Mouse (Mus musculus): Measurements from ENCODE around the gene Eprs.
"Not testable (repeated sequence)": the region's sequence is repeated elsewhere in the genome, so short reads cannot be mapped to it uniquely, and the experiment has no call there.

Eprs gene

DNA sequence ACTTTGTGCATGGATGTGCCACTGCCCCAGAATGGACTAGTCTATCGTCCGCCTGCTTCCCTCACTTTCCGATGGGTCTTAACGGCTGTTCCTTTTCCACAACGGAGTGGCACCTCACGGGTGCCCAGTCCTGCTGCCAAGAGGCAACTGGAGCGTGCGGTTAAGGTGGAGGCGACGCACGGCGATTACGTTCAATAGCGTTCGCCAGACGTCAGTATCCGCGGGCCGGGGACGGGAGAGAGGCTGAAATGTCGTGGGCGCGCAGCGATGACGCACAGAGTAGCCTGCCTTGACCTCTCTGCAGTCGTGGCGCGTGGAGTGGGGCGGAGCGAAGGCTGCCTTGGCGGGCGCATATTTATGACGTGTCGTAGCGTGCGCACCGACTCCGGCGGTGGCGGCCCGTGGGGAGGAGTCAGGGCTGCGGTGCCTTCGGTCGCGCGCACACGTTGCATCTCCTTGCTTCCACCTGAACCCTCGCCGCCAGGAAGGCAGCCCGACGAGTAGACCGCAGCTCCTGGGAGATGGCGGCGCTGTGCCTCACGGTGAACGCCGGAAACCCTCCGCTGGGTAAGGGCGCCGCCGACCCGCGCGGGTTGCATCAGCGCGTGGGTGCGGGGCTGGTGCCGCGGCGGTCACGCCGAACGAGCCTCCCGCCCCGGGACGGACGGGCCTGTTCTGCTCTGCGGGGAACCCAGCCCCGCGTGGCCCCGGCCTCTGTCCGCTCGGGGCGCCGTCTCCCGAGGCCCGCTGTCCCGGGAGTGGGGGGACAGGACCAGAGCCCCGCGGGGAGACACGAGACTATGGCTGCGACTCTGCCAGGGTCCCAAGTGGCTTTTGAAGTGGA lies at the start of gene Eprs:
Gene Eprs (plus strand): TSS at position 368 of the 844 bp plus-strand sequence.
- CTCF ChIA-PET, result no interaction called here

DNA sequence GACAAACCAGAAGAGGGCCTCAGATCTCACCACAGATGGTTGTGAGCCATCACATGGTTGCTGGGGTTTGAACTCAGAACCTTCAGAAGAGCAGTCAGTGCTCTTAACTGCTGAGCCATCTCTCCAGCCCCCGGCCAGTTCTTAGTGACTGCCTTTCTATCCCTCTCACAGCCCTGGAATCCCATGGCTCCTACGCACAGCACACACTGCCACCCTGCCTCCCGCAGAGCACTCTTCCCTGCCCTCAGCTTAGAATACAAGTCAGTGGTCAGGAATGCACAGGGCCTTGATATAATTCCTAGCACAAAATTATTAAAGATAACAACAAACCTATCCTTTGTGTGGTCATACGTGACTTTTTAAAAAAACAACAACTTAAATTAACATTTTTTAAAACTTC lies 48.3 kb upstream of the Eprs start:
- CTCF ChIA-PET, result no interaction called here

DNA sequence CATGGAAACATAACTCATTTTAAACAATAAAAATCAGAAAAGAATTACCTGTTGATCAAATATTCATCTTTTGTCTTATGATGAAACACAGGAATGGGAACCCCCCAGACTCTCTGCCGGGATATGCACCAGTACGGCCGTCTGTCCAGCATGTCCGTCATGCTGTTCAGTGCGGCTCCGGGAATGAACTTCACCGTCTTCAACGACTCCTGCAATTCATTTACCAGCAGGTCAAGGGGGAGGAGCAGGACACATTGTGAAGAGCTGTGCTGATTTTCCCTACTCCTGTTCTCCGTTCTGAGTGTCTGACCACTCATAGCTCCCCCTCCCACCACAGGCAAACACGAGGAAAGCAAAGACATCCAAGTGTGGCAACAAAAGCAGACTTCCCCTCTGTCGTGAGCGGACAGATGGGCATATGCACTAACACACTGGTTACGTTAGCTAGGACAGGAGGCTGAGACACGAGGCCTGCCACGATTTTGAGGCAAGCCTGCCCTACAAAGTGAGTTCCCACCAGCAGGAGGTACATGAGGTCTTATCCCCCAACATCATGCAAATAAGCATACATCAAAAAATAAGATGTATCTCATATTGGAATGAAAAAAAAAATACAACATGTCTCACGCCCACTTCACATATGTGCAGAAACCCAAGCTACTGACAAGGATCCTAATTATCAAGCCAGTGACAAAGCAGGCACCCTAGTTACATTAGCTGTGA lies 46.8 kb upstream of the Eprs start:
- CTCF ChIA-PET, result interaction anchor here (0.7 kb wide), 1 partner anchor 87 kb away, joined by 3 read pairs; no protein-coding TSS in a partner anchor

DNA sequence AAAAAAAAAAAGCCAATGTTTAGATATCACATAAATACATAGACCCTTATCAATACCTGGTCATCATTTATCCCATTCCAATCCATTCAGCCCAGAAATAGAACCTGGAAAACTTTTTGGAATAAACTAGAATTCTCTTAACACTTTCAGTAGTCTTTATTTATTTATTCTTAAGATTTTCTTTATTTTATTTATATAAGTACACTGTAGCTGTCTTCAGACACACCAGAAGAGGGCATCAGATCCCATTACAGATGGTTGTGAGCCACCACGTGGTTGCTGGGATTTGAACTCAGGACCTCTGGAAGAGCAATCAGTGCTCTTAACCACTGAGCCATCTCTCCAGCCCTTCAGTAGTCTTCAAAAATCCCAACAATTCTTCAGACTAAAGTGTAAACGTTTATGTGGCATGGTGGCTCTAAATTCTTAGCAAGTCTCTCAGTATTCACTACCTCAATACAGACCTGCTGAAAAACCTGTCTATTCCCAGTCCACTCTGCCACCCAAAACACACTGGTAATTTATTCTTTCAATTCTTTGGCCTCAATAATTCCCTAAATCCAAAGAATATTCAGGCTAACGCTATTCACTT lies 35.0 kb upstream of the Eprs start:
- CTCF ChIA-PET, result not testable (repeated sequence)

DNA sequence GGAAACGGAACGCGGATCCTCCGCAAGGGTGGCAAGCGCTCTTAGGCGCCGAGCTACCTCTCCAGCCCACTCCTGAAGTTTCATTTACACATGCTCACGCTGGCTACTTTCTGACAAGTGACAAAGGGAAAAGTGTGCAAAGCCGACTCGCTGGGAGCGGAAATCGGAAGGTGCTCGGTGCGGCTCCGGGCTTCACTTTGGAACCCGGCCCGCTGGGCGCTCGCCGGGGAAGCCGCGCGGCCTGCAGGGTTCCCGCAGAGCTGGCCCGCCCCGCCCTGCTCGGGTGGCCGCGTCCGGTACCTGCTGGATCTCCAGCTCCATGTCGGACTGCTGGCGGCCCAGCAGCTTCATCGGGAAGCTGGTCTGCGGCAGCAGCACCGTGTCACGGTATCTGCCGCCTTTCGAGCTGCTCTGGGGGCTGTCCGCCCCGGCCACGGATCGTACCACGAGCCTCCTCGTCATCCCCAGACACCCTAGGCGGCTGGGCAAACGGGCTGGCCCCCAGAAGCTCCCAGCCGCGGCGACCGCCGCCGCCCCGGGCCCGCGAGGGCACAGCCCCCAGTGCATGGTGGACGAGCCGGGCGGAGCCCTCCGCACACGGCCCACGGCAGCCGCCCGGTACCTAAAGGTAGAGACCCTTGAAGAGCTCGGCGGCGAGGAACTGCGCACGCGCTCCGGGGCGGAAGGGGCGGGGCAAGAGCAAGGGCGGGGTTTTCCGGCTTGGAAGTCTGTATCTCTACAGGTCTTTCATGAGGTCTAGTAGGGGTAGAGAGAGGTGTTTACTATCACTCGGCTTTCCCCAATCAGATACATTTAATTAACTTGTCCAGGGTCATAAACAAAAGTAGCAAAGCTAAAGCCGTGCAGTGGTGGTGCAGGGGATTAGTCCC lies 33.9 kb upstream of the Eprs start, which contains the start of gene Iars2:
Gene Iars2 (minus strand): TSS at position 676 of the 890 bp plus-strand sequence.
- CTCF ChIA-PET, result interaction anchor here (0.6 kb wide), 1 partner anchor 1316 kb away, joined by 4 read pairs; the partner anchor contains the start of gene Dusp10

DNA sequence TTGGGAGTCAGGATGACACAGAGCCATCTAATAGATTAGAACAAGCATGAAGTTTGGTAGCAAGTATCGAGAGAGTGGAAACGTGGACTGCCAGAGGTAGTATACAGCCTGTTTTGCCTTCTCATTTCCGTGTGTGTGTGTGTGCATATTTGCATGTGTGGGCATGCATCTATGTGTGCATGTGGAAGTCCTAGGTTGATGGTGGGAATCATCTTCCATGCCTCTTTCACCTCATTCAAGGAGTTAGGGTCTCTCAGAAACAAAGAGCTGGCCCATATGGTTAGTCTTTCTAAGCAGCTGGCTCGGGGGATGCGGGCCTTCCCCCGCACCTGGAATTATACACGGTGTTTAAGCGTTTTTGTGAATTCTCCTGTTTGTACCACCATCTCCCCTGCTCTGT lies 33.0 kb upstream of the Eprs start:
- CTCF ChIA-PET, result no interaction called here

DNA sequence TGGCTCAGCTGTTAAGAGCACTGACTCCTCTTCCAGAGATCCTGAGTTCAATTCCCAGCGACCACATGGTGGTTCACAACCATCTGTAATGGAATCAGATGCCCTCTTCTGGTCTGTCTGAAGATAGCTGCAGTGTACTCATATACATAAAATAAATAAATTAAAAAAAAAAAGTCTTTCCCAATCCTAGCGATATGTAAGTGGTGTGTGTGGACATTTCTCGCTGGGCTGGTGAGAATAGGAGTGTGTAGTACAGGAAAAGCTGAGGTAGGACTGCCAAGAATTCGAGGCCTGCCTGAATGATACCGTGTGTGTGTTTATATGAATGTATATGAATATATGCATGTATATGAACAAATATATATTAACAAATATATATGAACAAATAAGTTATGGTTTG lies 31.5 kb upstream of the Eprs start:
- CTCF ChIA-PET, result interaction anchor here (0.7 kb wide), 1 partner anchor 32 kb away, joined by 4 read pairs; no protein-coding TSS in a partner anchor

DNA sequence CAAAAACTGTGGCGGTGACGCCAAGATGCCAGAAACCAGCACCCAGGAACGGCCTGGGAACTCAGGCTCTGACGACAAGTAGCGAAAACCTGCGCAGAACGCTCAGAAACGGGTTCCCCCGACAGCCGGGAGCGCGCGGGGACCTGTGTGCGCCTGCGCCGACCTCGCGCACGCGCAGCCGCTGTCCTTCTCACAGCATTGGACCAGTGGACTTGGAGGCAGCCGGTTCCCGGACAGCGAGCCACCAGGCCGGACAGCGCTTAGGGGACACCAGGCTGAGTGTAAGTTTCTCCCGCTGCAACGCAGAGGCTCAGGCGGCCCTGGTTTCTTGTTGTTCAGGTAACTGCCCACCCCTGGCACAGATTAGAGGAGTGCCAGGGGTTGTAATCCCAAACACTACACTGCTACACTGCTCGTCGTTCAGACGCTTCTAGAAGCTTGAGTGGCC lies 30.8 kb upstream of the Eprs start, which contains the start of gene Bpnt1:
Gene Bpnt1 (plus strand): TSS at position 167 of the 448 bp plus-strand sequence.
- CTCF ChIA-PET, result no interaction called here

DNA sequence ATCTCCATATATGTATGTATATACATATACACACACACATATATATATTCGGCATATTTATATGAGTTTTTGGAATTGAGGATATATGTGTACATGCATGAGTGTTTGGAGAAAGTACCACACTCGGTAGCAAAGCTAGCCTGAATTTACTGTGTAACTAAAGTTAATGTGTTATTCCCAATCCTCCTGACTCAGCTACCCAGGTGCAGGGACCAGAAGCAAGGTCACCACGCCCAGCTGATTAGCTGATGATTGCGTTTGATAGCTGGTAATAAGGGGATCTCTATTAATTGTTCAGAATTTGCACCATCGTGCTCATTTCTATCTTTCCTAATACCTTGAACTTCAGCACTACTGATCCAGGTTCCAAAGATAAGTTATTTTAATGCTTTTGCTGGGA lies 29.2 kb upstream of the Eprs start:
- CTCF ChIA-PET, result no interaction called here

DNA sequence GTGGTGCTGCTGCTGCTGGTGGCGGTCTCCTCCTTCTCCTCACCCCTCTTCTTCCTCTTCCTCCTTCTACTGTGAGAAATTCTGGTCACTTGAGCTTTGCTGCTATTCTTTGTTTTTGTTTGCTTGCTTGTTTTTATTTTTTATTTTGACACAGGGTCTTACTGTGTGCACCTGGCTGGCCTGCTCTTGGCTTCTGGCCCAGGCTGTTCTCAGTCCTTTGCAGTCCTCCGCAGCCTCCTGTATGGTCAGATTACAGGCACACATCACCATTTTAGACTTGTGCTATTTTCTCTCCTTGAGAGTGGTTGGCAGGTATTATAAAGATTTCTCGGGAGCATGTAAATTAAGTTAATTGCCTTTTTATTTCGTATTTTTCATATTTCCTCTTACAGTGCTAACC lies 28.7 kb upstream of the Eprs start:
- CTCF ChIA-PET, result no interaction called here

DNA sequence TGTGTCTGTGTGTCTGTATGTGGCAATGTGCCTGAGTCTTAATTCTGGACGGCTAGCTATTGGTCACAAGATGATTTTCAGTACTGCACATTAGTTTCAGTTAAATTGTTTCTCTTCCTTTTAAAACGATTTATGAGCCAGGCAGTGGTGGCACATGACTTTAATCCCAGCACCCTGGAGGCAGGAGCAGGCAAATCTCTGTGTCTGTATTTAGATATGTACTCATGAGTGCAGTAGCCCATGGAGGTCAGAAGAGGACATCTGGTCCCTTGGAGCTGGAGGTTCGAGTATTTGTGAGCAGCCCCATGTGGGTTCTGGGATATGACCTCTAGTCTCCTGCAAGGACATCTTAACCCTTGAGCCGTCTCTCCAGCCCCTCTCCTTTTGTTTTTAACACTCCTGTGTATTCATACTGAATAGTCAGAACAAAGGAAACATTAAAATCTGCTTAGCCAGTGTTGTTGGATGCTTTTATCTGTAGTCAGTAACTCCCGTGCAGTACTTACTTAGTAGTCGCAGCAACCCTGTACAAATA lies 27.5 kb upstream of the Eprs start:
- CTCF ChIA-PET, result no interaction called here

DNA sequence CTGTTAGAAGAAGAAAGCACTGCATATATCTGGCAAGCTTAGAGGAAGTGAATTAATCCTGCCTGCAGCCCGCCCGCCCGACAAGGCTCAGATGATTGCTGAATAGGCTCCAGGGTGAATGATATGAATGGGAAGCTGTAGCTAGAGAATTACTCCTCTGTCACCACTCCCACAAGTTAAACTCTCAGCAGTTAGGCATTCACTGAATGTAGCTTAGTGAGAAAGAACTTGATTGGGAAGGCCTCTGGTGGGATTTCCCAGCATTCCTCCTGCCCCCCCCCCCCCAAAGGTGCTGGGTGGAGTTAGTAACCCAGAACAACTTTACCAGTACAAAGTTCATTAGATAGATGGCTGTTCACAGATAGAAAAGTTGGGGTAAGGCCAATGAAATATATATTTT lies 26.3 kb upstream of the Eprs start:
- CTCF ChIA-PET, result no interaction called here

DNA sequence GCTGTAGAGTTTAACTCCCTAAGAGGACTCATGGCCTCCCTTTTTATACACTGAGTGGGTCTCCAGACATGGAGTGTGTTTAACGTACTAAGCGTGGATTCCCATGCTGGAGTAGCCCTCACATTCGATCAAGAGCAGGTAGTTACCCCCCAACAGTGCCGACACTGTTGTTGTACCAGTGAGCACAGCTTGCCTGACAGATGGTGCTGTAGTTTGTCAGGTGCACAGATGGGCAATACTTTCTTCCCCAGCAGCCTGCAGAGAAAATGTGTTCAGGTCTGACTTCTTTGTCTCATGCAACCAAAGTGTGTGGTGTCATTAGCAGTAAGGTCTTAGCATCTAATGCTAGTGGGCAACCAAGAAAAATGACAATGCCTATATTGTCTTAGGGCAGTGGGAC lies 20.4 kb upstream of the Eprs start:
- CTCF ChIA-PET, result no interaction called here

DNA sequence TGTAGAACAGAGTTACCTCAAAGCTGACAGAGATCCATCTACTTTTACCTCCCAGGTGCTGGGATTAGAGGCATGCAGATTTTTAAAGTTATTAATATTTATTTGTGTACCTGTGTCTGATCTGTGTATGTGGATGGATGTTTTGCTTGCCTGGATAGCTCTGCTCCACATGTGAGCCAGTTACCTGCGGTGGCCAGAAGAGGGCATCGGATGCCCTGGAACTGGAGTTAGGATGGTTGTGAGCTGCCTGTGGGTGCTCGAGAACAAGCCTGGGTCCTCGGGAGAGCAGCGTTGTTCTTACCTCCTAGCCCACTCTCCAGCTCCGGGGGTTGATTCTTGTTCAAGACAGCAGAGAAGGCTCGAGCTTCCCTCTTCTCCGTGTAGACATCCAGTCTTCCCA lies 19.4 kb upstream of the Eprs start:
- CTCF ChIA-PET, result no interaction called here

DNA sequence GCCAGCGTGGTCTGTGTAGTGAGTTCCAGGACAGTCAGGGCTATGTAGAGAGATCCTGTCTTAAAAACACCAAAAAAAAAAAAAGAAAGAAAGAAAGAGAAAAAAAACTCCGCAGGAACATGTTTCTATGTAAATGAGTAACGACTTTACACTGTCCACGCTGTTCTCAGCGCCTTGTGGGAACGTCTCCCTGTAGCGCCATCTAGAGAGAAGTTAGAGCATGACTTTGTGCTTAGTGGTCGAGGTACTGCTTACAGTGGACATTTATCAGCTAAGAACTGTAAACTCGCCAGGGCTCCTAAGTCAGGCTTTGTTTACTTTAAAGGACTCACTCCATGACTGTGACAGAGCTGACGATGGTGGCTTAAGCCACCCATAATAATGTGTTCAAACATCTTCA lies 16.7 kb upstream of the Eprs start:
- CTCF ChIA-PET, result no interaction called here

DNA sequence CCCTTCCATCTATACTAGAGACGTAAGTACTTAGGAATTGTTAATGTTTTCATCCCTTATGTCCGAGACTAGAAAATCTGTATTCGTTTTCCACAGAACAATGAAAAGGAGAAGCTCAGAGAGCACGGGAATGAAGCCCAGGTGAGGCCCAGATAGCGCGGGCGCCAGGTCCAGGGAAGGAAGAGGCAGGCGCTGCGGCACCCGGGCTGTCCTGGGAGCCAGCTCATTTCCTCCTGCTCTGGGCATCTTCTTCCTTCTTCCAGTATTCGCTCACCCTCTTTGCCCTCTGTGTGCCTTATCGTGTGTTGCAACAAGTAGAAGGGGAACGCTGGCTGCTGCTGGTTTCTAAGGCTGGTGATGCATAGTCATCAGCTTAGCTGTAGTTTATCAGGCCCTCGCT lies 13.1 kb upstream of the Eprs start:
- CTCF ChIA-PET, result no interaction called here

DNA sequence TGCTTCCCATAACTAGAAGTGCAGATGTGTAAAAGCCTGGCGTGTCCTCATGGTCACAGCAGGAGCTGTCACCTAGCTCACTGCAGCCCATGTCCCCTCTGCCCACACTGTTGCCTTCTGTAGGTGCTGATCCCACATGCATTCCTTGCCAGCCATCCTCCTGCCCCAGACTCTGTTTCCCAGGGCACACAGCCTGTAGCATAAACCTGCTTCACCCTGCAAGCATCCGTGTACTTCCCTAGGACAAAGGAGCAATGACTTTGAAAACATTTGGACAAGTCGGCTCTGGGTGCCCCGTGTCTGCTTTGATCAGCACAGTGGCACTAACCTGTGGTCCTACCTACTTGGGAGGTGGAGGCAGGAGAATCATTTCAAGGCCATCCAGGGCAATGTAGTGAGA lies 12.2 kb upstream of the Eprs start:
- CTCF ChIA-PET, result no interaction called here

DNA sequence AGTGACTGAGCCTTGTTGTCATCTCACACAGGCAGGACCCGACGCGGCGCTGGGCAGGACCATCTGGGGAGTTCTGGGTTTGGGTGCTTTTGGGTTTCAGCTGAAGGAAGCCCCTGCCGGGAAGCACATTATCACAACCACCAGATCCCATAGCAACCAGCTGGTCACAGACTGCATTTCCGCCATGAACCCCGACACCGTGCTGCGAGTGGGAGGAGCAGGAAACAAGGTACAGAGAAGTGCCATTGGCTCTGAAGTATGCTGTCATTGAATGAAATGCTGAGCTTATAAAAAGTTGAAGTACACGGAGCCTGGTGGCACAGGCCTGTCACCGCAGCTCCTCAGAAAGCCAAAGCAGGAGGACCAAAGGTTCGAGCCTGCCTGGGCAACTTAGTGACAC lies 10.7 kb upstream of the Eprs start:
- CTCF ChIA-PET, result interaction anchor here (0.9 kb wide), 1 partner anchor 24 kb away, joined by 3 read pairs; no protein-coding TSS in a partner anchor

DNA sequence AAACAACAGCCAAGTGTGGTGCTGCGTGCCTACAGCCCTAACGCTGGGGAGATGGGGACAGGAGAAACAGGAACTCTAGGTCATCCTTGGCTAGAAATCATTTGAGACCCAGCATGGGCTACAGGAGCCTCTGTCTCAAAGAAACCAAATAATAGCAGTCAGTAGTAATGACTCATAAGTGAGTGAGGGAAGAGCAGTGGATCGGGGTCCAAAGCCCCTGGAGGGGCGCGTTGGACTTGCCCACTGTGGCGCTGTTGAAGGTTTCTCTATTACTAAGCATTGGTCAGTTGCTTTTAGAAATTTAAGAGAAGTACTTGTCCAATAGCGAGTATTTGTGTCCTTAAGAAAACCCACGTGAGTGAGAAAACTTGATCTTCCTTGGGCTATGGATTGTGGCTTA lies 9.5 kb upstream of the Eprs start:
- CTCF ChIA-PET, result no interaction called here

DNA sequence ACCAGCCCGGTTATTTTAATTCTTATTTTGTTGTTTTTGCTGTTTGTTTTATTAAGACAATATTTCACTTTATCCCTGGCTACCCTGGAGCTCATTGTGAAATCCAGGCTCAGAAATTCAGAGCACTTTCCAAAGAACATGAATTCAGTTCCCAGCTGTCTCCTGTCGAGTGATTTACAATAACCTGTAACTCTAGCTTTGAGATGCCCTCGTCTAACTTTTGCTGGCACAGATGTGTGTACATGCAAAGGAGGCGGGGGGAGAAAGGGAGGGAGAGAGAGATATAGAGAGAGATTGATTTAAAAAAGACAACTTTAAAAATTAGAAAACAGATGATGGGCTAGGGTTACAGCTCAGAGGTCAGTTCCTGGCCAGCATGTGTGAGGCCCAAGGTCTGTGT lies 8.1 kb upstream of the Eprs start:
- CTCF ChIA-PET, result interaction anchor here (0.7 kb wide), 1 partner anchor 76 kb away, joined by 3 read pairs; no protein-coding TSS in a partner anchor

DNA sequence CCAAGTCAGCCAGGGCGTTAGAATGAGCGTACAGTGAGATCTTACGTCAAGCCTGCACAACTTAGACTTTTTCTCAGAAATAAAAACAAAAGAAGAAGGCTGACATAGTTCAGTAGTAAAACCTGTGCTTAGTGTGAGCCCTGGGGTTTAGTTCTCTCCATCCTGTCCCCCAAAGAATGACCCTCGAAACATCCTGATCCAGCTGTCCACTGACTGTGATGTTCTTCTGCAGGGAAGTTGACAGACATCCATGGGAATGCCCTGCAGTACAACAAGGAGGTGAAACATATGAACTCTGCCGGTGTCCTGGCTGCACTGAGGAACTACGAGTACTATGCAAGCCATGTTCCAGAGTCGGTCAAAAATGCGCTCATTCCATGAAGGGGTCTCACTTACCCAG lies 6.6 kb upstream of the Eprs start:
- CTCF ChIA-PET, result no interaction called here

All from spleen, embryonic (tissue).